Mouse (Mus musculus) neural tube, embryonic 12.5 days (tissue): Measurements from ENCODE around the gene Actc1. TPM values are rescaled to one million over a fixed set of nuclear protein-coding genes. Genes with fewer than 3 reads are reported as not detected.

Experiments used
- ATAC-seq: fragments of 200-750 bp; cut with Nextera tagmentation; 2 replicates; pipeline ENCODE4 v1.8.0; 2017; ENCODE audit warnings: low read depth, mild to moderate bottlenecking, moderate TSS enrichment, moderate library complexity; ENCODE audit not compliant: low FRiP score
- H3K27ac ChIP-seq: fragments of 300-500 bp; sonication (generic); 2 replicates; pipeline ENCODE4 v1.5.1; 2016
- H3K27me3 ChIP-seq: fragments of 300-500 bp; sonication (generic); replicated peaks from 2 replicates; pipeline ENCODE4 v1.6.1; 2016; ENCODE audit warnings: mild to moderate bottlenecking
- H3K36me3 ChIP-seq: fragments of 300-500 bp; sonication (generic); 2 replicates; pipeline ENCODE4 v1.6.1; 2016; ENCODE audit warnings: mild to moderate bottlenecking
- H3K4me1 ChIP-seq: fragments of 300-500 bp; sonication (generic); 2 replicates; pipeline ENCODE4 v1.6.1; 2016
- H3K4me2 ChIP-seq: fragments of 300-500 bp; sonication (generic); replicated peaks from 2 replicates; pipeline ENCODE4 v1.6.1; 2016; ENCODE audit warnings: mild to moderate bottlenecking
- H3K4me3 ChIP-seq: fragments of 300-500 bp; sonication (generic); 2 replicates; pipeline ENCODE4 v1.5.1; 2016
- H3K9ac ChIP-seq: fragments of 300-500 bp; sonication (generic); 2 replicates; pipeline ENCODE4 v1.6.1; 2016; ENCODE audit warnings: mild to moderate bottlenecking
- H3K9me3 ChIP-seq: fragments of 300-500 bp; sonication (generic); 2 replicates; pipeline ENCODE4 v1.6.1; 2016; ENCODE audit warnings: mild to moderate bottlenecking
- WGBS: fragments of 180-500 bp; shearing (Covaris S2); methylation state at CpG from one replicate; pipeline ENCODE4 v1.1.7; 2016; 5-methylcytosine and 5-hydroxymethylcytosine counted together
- polyA plus RNA-seq: library from polyadenylated mRNA; unstranded; fragments of >200 nt; fragmentation: Nextera tagmentation; extraction: Ambion mirVana; gene quantifications from 2 replicates; pipeline ENCODE4 v1.2.1, GENCODE M21; 2016

The Actc1 gene
- polyA plus RNA-seq, 1 experiment from 2014 or later = 106 TPM

DNA sequence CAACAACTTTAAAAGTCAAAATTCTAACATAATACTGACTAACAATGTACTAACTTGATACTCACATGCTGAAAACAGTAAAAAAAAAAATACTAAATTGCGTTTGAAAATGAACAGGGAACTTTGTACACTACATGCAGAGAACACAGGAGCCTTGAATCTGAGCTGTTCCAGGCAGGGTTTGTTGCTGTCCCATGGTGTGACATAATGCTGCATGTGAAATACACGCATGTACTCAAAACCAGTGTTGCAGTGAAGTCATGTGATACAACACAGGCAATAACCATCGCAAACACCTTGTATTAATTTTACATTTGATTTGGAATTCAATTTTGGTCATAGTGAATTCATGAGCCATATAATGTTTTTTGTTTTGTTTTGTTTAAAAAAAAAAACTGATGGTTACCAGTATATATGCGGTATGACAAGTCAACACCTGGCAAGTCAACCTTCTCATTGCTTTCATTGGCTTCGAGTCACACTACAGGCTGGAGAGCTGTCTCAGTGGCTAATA lies 7.1 kb downstream of the Actc1 start:
- no peak for ATAC-seq
- Histone ChIP-seq H3K27me3 (no peaks in the 10 kb centered on the region), H3K4me1 (no peaks in the 10 kb centered on the region), H3K4me3 (no peak overlapping the region), H3K9me3 (no peaks in the 10 kb centered on the region), H3K36me3 (no peaks in the 10 kb centered on the region), H3K27ac (no peak overlapping the region), H3K9ac (no peak overlapping the region), H3K4me2 (no peak overlapping the region)
- 94% methylated on average over 5 of the region's 5 CpGs for WGBS

DNA sequence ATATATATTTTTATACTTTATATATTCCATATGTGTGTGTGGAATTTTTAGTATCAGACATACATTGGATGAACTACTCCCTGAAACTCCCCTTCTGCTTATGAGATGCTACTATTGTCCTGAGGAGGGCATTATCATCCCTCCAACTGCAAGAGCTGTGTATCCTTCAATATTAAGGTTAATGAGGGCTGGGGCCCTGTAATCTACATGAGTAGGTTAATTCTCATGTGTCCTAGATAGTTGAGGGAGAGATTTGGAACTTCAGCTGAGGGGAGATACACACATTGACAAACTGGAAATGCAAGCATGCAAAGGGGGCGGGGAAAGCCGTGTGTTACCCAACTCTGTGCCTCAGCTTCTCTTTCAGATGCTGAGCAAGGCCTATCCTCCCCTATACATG lies 15.4 kb downstream of the Actc1 start:
- H3K9me3 ChIP-seq = no peaks in the 10 kb centered on the region

GRCm38 (mm10) chr2:114032259-114032658 lies 21.1 kb downstream of the Actc1 start:
- H3K9me3 ChIP-seq = no peaks in the 10 kb centered on the region

More for the DNA sequence above, 15.4 kb downstream of the Actc1 start:
- no peak for ATAC-seq
- H3K4me3 ChIP-seq = no peak overlapping the region
- H3K36me3 ChIP-seq = no peaks in the 10 kb centered on the region
- H3K9ac ChIP-seq = no peak overlapping the region
- no peaks in the 10 kb centered on the region for H3K27me3 ChIP-seq
- WGBS = 75% methylated on average over 2 of the region's 2 CpGs
- no peaks in the 10 kb centered on the region for H3K4me1 ChIP-seq
- H3K4me2 ChIP-seq = no peak overlapping the region
- H3K27ac ChIP-seq = no peak overlapping the region

GRCm38 (mm10) chr2:114023383-114023782 lies 30.0 kb downstream of the Actc1 start:
- Histone ChIP-seq H3K36me3 (no peaks in the 10 kb centered on the region), H3K4me3 (no peak overlapping the region), H3K9me3 (no peaks in the 10 kb centered on the region), H3K27me3 (no peaks in the 10 kb centered on the region), H3K4me2 (no peak overlapping the region), H3K9ac (no peak overlapping the region), H3K27ac (no peak overlapping the region), H3K4me1 (peaks cover 4% of the 10 kb centered on the region)
- ATAC-seq = no peak
- WGBS = 93% methylated on average over 6 of the region's 6 CpGs

More at GRCm38 (mm10) chr2:114032259-114032658, 21.1 kb downstream of the Actc1 start:
- Histone ChIP-seq H3K9ac (no peak overlapping the region), H3K4me1 (no peaks in the 10 kb centered on the region), H3K4me3 (no peak overlapping the region), H3K36me3 (no peaks in the 10 kb centered on the region), H3K27me3 (no peaks in the 10 kb centered on the region), H3K27ac (no peak overlapping the region), H3K4me2 (no peak overlapping the region)
- 71% methylated on average over 2 of the region's 2 CpGs for WGBS
- ATAC-seq = no peak

DNA sequence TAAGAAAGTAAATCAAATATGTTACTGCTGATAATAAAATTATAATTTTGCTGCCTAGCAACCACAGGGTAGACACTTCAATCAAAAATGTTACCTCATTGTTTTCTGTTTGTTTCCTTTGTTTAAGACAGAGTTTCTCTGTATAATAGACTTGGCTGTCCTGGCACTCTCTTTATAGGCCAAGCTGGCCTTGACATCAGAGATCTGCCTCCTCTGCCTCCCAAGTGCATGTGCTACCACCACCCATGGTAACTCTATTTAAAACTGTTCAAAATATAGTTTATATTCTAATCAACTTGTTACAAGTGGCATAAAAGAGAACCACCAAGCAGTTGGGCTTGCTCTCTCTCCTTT lies 33.2 kb downstream of the Actc1 start:
- Histone ChIP-seq H3K4me1 (peaks cover 8% of the 10 kb centered on the region), H3K4me2 (no peak overlapping the region), H3K27me3 (no peaks in the 10 kb centered on the region), H3K9me3 (no peaks in the 10 kb centered on the region), H3K4me3 (no peak overlapping the region), H3K9ac (no peak overlapping the region), H3K27ac (no peak overlapping the region), H3K36me3 (no peaks in the 10 kb centered on the region)
- no peak for ATAC-seq

- 74% methylated on average over 11 of the region's 11 CpGs for WGBS
- Histone ChIP-seq H3K9me3 (no peaks in the 10 kb centered on the region), H3K27ac (no peak overlapping the region), H3K4me3 (no peak overlapping the region), H3K27me3 (peaks cover 2% of the 10 kb centered on the region), H3K4me2 (no peak overlapping the region), H3K36me3 (no peaks in the 10 kb centered on the region), H3K9ac (no peak overlapping the region), H3K4me1 (peaks cover 8% of the 10 kb centered on the region)
- ATAC-seq = no peak
Measured at GRCm38 (mm10) chr2:114019474-114020209, 33.7 kb downstream of the Actc1 start.

DNA sequence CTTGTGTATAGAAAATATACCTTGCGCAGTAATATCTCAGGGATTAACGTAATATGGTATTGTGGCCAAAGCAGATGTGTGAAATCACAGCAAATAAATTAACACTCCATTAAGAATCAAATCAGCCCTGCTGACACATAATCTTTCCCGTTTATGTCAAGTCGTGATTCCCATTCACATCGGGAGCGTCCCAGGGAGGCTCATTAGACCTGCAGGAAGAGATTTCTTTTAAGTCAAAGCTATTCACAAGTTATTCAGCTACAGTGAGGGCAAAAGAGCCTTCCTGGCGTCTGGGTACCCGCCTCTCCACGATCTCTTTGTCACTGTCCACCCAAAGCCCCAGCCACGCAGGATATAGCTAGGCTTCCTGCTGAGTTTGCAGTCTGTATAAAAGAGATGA lies 35.2 kb downstream of the Actc1 start:
- 19% methylated on average over 10 of the region's 10 CpGs for WGBS
- no peak overlapping the region for H3K4me2 ChIP-seq
- H3K4me1 ChIP-seq = peaks cover 17% of the 10 kb centered on the region

GRCm38 (mm10) chr2:114014839-114015238 lies 38.5 kb downstream of the Actc1 start:
- WGBS = 72% methylated on average over 6 of the region's 6 CpGs
- H3K9me3 ChIP-seq = no peaks in the 10 kb centered on the region
- no peaks in the 10 kb centered on the region for H3K36me3 ChIP-seq
- no peak overlapping the region for H3K4me3 ChIP-seq
- no peak overlapping the region for H3K4me2 ChIP-seq
- no peak overlapping the region for H3K9ac ChIP-seq
- peaks cover 24% of the 10 kb centered on the region for H3K27me3 ChIP-seq
- peaks cover 17% of the 10 kb centered on the region for H3K4me1 ChIP-seq
- no peak for ATAC-seq
- no peak overlapping the region for H3K27ac ChIP-seq

More for the DNA sequence above, 35.2 kb downstream of the Actc1 start:
- ATAC-seq = no peak
- no peak overlapping the region for H3K4me3 ChIP-seq
- H3K27me3 ChIP-seq = peaks cover 17% of the 10 kb centered on the region
- H3K9ac ChIP-seq = no peak overlapping the region
- no peaks in the 10 kb centered on the region for H3K36me3 ChIP-seq
- no peaks in the 10 kb centered on the region for H3K9me3 ChIP-seq
- H3K27ac ChIP-seq = no peak overlapping the region

- peak overlapping the region; percentile 72 for H3K9ac ChIP-seq
- 2% methylated on average over 13 of the region's 13 CpGs for WGBS
- H3K9me3 ChIP-seq = no peaks in the 10 kb centered on the region
- peaks cover 17% of the 10 kb centered on the region for H3K4me1 ChIP-seq
- peak; percentile 12 for ATAC-seq
- no peaks in the 10 kb centered on the region for H3K36me3 ChIP-seq
- H3K27me3 ChIP-seq = peaks cover 24% of the 10 kb centered on the region
- H3K4me2 ChIP-seq = peak overlapping the region; percentile 90
- H3K27ac ChIP-seq = no peak overlapping the region
- peak overlapping the region; percentile 58 for H3K4me3 ChIP-seq
Measured at GRCm38 (mm10) chr2:114013846-114014245, 39.5 kb downstream of the Actc1 start.

DNA sequence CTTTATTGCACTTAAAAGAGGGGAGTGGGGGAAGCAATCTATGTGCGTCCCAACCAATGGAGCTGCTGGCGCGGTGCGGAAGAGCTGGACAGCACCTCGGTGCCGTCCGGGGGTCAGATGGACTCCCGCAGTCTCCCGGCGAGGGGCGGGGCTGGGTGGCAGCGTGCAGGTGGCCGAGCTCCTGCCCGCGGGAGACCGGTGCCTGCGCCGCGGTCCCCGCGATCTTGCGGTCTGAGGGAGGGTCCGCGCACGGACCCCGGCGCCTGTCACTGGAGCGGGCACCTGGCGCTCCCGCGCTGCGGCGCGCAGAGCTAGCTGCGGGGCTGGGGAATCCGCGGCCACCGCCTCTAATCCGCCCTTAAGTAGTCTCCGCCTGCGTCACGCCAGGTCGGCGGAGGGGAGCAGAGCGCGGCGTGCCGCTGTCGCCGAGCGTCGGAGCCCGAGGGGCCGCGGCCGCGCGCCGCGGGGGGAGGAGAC lies 40.0 kb downstream of the Actc1 start, which contains the start of gene Gjd2:
Gene Gjd2, minus strand, starts transcription at position 325 of the 477 bp plus-strand sequence.
- ATAC-seq = peak; percentile 82
- Histone ChIP-seq H3K4me3 (peak within 1 kb of the TSS; percentile 58), H3K27ac (no peak within 1 kb of the TSS), H3K36me3 (no peaks in the 10 kb centered on the region), H3K27me3 (peaks cover 24% of the 10 kb centered on the region), H3K9me3 (no peaks in the 10 kb centered on the region), H3K4me2 (peak within 1 kb of the TSS; percentile 90), H3K4me1 (peaks cover 12% of the 10 kb centered on the region), H3K9ac (peak within 1 kb of the TSS; percentile 72)
- WGBS = under 1% methylated on average over 60 of the region's 60 CpGs

DNA sequence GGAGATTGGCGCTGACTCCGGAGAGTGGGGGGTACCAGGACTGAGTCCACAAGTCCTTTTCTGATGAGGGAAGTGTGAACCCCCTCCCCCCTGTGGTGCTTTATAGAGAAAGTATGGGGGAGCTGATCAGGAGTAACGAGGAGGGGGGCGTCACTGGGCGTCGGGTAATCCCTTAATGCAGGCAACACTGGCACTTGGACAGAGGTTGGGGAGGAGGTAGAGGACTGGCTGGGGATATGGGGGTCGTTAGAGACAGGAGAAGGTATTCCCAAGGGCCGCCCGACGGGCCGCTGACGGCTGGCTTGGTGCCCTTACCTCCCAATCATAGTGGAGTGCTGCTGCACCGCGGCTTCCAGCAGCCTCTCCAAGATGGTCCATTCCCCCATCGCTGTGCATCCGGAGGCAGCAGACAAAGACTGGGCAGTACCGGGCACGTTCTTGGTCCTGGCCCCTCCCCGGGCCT lies 40.6 kb downstream of the Actc1 start:
- peak overlapping the region; percentile 72 for H3K9ac ChIP-seq
- ATAC-seq = peak; percentile 81
- H3K4me1 ChIP-seq = peaks cover 10% of the 10 kb centered on the region
- H3K27me3 ChIP-seq = peaks cover 24% of the 10 kb centered on the region
- peak overlapping the region; percentile 90 for H3K4me2 ChIP-seq
- H3K27ac ChIP-seq = no peak overlapping the region
- H3K36me3 ChIP-seq = no peaks in the 10 kb centered on the region
- 3% methylated on average over 19 of the region's 19 CpGs for WGBS
- H3K9me3 ChIP-seq = no peaks in the 10 kb centered on the region
- peak overlapping the region; percentile 58 for H3K4me3 ChIP-seq

DNA sequence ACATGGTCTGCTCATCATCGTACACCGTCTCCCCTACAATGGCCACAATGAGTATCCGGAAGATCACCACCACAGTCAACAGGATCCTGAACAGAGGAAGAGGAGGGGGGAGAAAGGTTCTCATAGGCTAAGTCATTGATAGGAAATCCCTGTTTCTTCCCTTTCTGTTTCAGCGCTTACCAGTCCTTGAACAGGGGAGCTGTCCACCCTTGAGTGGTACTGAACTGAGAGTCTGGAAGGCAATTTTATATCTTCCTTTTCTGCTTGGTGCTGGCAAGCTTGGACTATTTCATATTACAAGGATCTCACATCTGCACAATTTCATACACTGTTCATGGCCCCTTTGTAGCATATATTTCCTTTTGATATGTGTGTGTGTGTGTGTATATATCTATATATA lies 41.5 kb downstream of the Actc1 start:
- Histone ChIP-seq H3K4me3 (no peak overlapping the region), H3K4me1 (peaks cover 10% of the 10 kb centered on the region), H3K36me3 (no peaks in the 10 kb centered on the region), H3K9me3 (no peaks in the 10 kb centered on the region), H3K27me3 (peaks cover 24% of the 10 kb centered on the region), H3K9ac (no peak overlapping the region), H3K27ac (no peak overlapping the region), H3K4me2 (peak overlapping the region; percentile 27; the same call in 1 of the 2 replicates)
- ATAC-seq = no peak
- WGBS = 56% methylated on average over 4 of the region's 4 CpGs
